Mouse (Mus musculus) adrenal gland (tissue): Measurements from ENCODE around the gene Gm42688.

Experiments
- intact Hi-C: fragments of 180-260 bp; cut with DNase I; formaldehyde crosslinking; loops from one replicate; pipeline ENCODE4 v1.15.1; 2025

Gm42688 gene

GRCm38 (mm10) chr6:83116373-83117164, 15.2 kb downstream of the Gm42688 start:
- intact Hi-C loops: no loop called here

GRCm38 (mm10) chr6:83117165-83117438, 15.7 kb downstream of the Gm42688 start:
- intact Hi-C loops: no loop called here

GRCm38 (mm10) chr6:83117616-83118015, 16.2 kb downstream of the Gm42688 start:
- intact Hi-C loops: no loop called here

- intact Hi-C loops: no loop called here
Observed at GRCm38 (mm10) chr6:83118369-83118768, 17.0 kb downstream of the Gm42688 start.

GRCm38 (mm10) chr6:83118825-83119733, 17.7 kb downstream of the Gm42688 start:
- intact Hi-C loops: no loop called here

- intact Hi-C loops: loop anchor here (5.0 kb wide), 1 partner anchor 38 kb away; the partner anchor contains the start of genes 1700003E16Rik and Wdr54
Observed at GRCm38 (mm10) chr6:83119734-83120051, 18.3 kb downstream of the Gm42688 start.

GRCm38 (mm10) chr6:83120930-83121862, 19.8 kb downstream of the Gm42688 start, which contains the start of gene Wbp1:
Gene Wbp1 (minus strand): TSS chr6:83121559.
- intact Hi-C loops: loop anchor here (5.0 kb wide), 1 partner anchor 36 kb away; the partner anchor contains the start of genes 1700003E16Rik and Wdr54

GRCm38 (mm10) chr6:83121863-83122710, 20.7 kb downstream of the Gm42688 start:
- intact Hi-C loops: loop anchor here (5.0 kb wide), 1 partner anchor 35 kb away; the partner anchor contains the start of genes 1700003E16Rik and Wdr54

GRCm38 (mm10) chr6:83122961-83123360, 21.5 kb downstream of the Gm42688 start:
- intact Hi-C loops: loop anchor here (5.0 kb wide), 1 partner anchor 34 kb away; the partner anchor contains the start of genes 1700003E16Rik and Wdr54

- intact Hi-C loops: loop anchor here (5.0 kb wide), 1 partner anchor 32 kb away; the partner anchor contains the start of genes 1700003E16Rik and Wdr54
Observed at GRCm38 (mm10) chr6:83124851-83125312, 23.5 kb downstream of the Gm42688 start.

- intact Hi-C loops: no loop called here
Observed at GRCm38 (mm10) chr6:83125331-83125730, 23.9 kb downstream of the Gm42688 start, which contains the start of gene Ino80b. Gene Ino80b (minus strand): TSS chr6:83125431.

GRCm38 (mm10) chr6:83127419-83127818, 26.0 kb downstream of the Gm42688 start:
- intact Hi-C loops: no loop called here

- intact Hi-C loops: no loop called here
Observed at GRCm38 (mm10) chr6:83131469-83132034, 30.1 kb downstream of the Gm42688 start.

- intact Hi-C loops: no loop called here
Observed at GRCm38 (mm10) chr6:83132176-83132919, 30.9 kb downstream of the Gm42688 start.

GRCm38 (mm10) chr6:83134226-83134625, 32.8 kb downstream of the Gm42688 start:
- intact Hi-C loops: no loop called here

GRCm38 (mm10) chr6:83134951-83135513, 33.6 kb downstream of the Gm42688 start, which contains the start of gene Rtkn:
Gene Rtkn (plus strand): TSS chr6:83135463.
- intact Hi-C loops: no loop called here

GRCm38 (mm10) chr6:83135571-83136161, 34.2 kb downstream of the Gm42688 start:
- intact Hi-C loops: no loop called here
